Mouse (Mus musculus): ENCODE measurements at regions not wholly inside any gene's neighbourhood (a gene's known extent, or its start where the extent isn't known, plus 50 kb on each side); places are given as distances from the start of the nearest gene placed in this dataset.
A peak's percentile ranks its signal among the peaks of the same experiment; 100 is the strongest.

DNA sequence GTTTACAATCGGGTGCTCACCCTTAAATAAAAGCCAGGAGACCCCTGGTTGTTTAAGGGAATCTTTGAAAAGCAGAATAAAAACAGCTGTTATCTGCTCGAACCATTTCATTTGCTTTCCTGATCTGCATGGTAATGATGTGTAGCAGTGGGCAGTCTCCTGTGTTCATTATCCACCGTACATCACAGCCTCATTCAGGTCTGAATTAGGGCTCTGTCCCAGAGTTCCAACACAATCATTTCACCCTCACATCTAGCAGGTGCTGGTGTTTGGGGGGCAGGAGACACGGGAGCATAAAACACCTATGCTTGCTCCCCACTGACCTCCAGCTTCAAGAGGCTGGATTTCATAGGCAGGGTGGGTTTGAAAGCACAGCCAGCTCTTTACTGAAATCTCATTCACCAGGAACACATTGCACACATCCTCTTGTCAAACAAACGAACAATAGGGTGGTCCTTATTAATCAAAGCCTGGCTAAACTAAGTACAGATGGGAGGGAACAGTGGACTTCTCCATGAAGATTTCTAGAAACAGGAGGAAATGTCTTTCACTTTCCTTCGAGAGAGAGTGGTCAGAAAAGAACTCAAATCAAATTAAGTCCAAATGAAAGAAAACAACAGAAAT, 368.3 kb upstream of the Adgrl2 start:
- no peak for DNase-seq (ENCODE audit: low spot score in 2 of 2)

GRCm38 (mm10) chr3:149357903-149358569, 367.7 kb upstream of the Adgrl2 start:
- no peak for DNase-seq (ENCODE audit: low spot score in 2 of 2)

- no peak for DNase-seq (ENCODE audit: low spot score in 2 of 2)
These were observed 366.8 kb upstream of the Adgrl2 start for GRCm38 (mm10) chr3:149357121-149357520.

- no peak for DNase-seq (ENCODE audit: low spot score in 2 of 2)
These were observed 365.0 kb upstream of the Adgrl2 start for GRCm38 (mm10) chr3:149355362-149355761.

DNA sequence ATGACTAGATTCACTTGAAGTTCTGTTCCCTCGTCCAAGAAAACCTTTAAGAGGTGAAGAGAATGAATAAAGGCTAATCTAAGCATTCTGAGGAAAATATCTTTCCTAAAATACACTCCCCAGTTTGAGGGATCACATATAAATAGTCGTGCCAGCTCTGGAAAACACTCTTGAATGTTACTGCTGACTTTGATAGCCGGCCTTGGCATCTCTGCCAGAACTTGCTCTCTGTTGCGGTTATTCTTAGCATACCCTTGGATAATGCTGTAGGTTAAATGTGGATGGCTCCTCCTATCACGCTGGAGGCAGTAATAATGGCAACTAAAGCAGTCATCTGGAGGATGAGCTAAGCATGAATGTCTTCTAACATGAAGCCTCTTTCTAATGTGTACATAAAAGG, 363.6 kb upstream of the Adgrl2 start:
- no peak for DNase-seq (ENCODE audit: low spot score in 2 of 2)

- no peak for DNase-seq (ENCODE audit: low spot score in 2 of 2)
These were observed 362.2 kb upstream of the Adgrl2 start for GRCm38 (mm10) chr3:149352546-149352945.

DNA sequence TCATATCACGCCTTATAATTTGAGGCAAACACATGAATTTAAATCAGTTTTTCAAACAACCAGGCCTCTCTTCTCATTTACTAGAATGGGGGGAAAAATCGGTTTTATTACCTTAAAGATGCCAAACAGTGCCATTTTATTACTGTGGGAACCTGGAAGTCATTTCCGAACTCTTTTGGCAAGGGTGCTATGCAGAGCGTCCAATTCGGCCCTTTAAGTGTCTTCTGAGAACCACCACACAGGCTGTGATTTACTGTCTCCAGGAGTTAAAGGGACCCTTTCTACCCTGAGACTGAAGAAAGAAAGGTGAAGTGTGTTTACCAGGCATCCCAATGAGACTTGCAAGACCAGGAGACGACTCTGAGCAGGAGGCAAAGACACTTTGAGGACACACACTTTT, 359.4 kb upstream of the Adgrl2 start:
- no peak for DNase-seq (ENCODE audit: low spot score in 2 of 2)

DNA sequence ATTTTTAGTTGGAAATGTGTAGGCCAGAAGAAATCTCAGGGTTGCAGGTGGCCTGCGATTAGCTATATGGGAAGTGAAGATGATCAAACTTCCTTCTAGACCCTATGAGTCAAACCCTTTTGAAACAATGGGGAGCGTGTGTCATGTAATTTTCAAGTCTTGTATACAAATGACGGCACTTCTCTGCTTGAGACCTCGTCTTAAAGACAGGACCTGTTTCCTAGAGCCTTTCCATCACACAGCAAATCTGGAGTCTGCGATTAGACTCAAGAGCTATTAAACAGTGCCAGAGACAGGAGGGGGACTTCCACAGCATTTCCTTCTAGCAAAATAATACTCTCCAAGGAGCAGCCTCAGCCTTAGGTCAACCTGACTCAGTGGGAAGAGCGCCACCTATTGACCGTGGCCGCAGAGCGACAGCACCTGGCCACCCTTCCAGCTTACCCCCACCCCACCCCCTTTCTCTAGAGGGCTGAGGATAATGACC, 358.9 kb upstream of the Adgrl2 start:
- peak in 1 of 2 experiments; percentile 31 for DNase-seq (ENCODE audit: low spot score in 2 of 2)

GRCm38 (mm10) chr3:149348459-149348971, 358.2 kb upstream of the Adgrl2 start:
- no peak for DNase-seq (ENCODE audit: low spot score in 2 of 2)

GRCm38 (mm10) chr3:149347241-149347992, 357.1 kb upstream of the Adgrl2 start:
- no peak for DNase-seq (ENCODE audit: low spot score in 2 of 2)

- no peak for DNase-seq (ENCODE audit: low spot score in 2 of 2)
These were observed 352.2 kb upstream of the Adgrl2 start for GRCm38 (mm10) chr3:149342511-149342910.

- DNase-seq (ENCODE audit: low spot score in 2 of 2) = no peak
These were observed 349.0 kb upstream of the Adgrl2 start for GRCm38 (mm10) chr3:149339374-149339753.

GRCm38 (mm10) chr3:149338684-149339373, 348.5 kb upstream of the Adgrl2 start:
- DNase-seq (ENCODE audit: low spot score in 2 of 2) = no peak

- DNase-seq (ENCODE audit: low spot score in 2 of 2) = no peak
These were observed 344.9 kb upstream of the Adgrl2 start for GRCm38 (mm10) chr3:149335259-149335658.

DNA sequence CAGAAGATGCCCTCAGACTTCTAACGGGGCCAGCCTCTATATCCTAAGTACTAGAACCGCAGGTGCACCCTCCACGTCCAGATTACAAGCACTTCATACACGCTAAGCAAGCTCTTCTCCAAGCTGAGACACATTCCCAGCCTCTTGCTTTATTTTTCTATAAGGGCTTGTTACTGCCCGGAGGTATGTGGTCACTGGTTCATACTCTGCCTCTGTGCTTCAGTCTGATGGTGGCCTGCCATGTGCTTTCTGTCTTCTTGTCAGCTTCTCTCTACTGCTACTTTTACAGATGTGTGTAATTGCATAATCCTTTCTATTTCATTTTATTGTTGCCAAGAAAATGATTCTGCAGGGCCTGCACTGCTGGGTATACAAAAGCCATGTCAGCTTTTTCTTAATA, 343.3 kb upstream of the Adgrl2 start:
- DNase-seq (ENCODE audit: low spot score in 2 of 2) = no peak

DNA sequence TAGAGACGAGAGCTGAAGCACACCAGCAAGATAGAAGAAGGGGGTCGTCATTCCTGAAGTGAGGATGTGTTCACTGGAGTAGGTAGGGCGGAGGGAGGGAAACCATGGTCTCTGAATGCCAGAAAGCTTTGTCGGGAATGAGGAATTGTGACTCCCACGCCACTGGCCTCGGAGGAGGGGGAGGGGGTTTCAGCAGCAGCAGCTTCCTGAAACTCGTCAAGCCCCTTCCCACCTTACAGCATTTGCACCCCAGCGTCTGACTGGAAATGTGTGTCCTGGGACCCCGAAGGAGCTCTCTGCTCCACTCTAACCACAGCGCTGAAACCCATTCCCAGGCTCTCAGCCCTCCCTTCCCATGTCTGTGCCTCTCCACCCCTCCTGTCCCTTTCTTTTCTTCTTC, 342.8 kb upstream of the Adgrl2 start:
- no peak for DNase-seq (ENCODE audit: low spot score in 2 of 2)

- DNase-seq (ENCODE audit: low spot score in 2 of 2) = no peak
These were observed 341.8 kb upstream of the Adgrl2 start for GRCm38 (mm10) chr3:149332105-149332504.

GRCm38 (mm10) chr3:149331251-149331960, 341.1 kb upstream of the Adgrl2 start:
- DNase-seq (ENCODE audit: low spot score in 2 of 2) = no peak

DNA sequence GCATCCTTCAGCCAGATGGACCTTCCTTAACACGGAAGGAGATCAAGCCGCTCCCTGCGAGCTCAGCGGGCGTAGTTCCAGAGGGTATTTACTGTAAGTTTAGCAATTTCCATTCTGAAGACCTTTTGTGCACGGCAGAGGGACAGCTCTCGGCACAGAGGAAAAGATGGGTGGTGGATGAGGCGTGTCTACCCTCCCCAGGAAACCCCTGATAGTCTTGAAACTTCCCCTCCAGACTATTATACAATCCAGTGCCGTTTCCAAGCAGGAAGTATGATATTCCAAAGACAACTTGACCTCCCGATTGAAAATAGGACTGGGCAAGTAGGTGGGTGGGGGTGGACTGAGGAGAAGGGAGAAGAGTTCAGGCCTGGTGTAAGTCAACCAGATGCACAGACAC, 340.4 kb upstream of the Adgrl2 start:
- no peak for DNase-seq (ENCODE audit: low spot score in 2 of 2)

DNA sequence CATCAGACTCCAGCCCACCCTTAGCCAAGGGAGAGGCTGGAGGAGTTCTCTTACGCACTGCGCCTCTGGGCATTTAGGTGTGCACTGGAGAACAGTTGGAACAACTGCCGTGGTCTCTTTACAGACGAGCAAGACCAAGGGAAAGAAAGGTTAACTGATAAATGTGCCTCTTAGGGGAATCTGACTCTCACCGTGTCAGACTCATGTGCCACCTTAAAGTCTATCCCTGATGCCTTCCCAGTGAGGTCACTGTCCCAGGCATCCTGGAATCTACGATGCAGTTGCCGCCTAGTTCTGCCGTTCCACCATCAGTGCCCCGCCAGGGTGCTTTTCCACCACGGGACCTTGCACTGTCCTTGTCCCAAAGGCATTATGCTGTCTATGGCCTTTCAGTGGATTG, 339.7 kb upstream of the Adgrl2 start:
- no peak for DNase-seq (ENCODE audit: low spot score in 2 of 2)

DNA sequence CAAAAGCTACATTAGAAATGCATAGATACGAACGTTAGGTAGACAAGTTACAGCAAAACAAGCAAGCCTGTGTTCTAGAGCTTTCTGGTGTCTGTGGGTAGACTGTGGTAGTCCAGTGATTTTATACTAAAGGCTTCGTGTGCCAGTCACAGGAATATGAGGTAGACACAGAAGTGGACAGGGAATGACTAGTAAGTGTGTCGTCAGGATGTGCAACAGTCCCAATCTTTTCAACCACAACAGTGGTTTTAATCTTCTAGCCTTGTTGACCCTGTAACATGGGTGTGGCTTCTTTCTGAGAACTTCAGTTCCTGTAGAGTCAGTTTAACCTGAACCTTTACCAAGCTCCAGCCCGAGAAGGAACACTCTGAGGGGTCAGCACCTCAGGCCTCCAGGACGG, 339.3 kb upstream of the Adgrl2 start:
- DNase-seq (ENCODE audit: low spot score in 2 of 2) = no peak
